Mouse (Mus musculus) ES-E14 (cell line): ENCODE data around the gene Acoxl. TPM values are rescaled to one million over a fixed set of nuclear protein-coding genes. Genes with fewer than 3 reads are reported as not detected.

Experiments used
- DNase-seq: peaks from one replicate; pipeline ENCODE4 v3.0.0-alpha.2; 2013; ENCODE audit warnings: low read depth, low spot score
- H3K27ac ChIP-seq: 2 replicates; pipeline ENCODE4 v1.5.1; 2012; ENCODE audit warnings: low read depth, mild to moderate bottlenecking, low read length, moderate library complexity, mixed read lengths; ENCODE audit not compliant: poor library complexity, insufficient read depth, severe bottlenecking
- H3K36me3 ChIP-seq: 2 replicates; pipeline ENCODE4 v1.6.1; 2012; ENCODE audit warnings: mild to moderate bottlenecking, low read length, moderate library complexity, mixed read lengths; ENCODE audit not compliant: control insufficient read depth, poor library complexity, insufficient read depth, severe bottlenecking
- H3K4me1 ChIP-seq, 2 experiments: fragments of 150-350 bp in 1 of 2; sonication (generic) in 1 of 2; 2 replicates each; pipeline ENCODE4 v1.6.1; 2012; ENCODE audit warnings: low read length in 2 of 2, mild to moderate bottlenecking in 1 of 2, mixed read lengths in 1 of 2; ENCODE audit not compliant: control insufficient read depth in 2 of 2, insufficient read depth in 2 of 2, poor library complexity in 1 of 2
- H3K4me3 ChIP-seq, 2 experiments: fragments of 150-350 bp in 1 of 2; sonication (generic) in 1 of 2; 2 replicates each; pipeline ENCODE4 v1.5.1; 2012; ENCODE audit warnings: low read length in 2 of 2, low read depth in 1 of 2, mild to moderate bottlenecking in 1 of 2, mixed read lengths in 1 of 2; ENCODE audit not compliant: insufficient read depth in 1 of 2, poor library complexity in 1 of 2, severe bottlenecking in 1 of 2
- H3K9ac ChIP-seq: 2 replicates; pipeline ENCODE4 v1.6.1; 2012; ENCODE audit warnings: low read depth, mild to moderate bottlenecking, low read length, mixed read lengths; ENCODE audit not compliant: poor library complexity, insufficient read depth, severe bottlenecking
- H3K9me3 ChIP-seq: fragments of 150-350 bp; sonication (generic); 2 replicates; pipeline ENCODE4 v1.6.1; 2012; ENCODE audit warnings: low read depth, mild to moderate bottlenecking, low read length; ENCODE audit not compliant: control insufficient read depth, insufficient read depth
- CHD2 ChIP-seq: IDR thresholded peaks from 2 replicates; pipeline ENCODE4 v1.6.1; 2014; ENCODE audit warnings: mild to moderate bottlenecking, low read depth, low read length, inconsistent platforms
- HCFC1 ChIP-seq: IDR thresholded peaks from 2 replicates; pipeline ENCODE4 v1.6.1; 2012; ENCODE audit warnings: low read length, inconsistent platforms, borderline replicate concordance; ENCODE audit not compliant: insufficient read depth
- MAFK ChIP-seq: IDR thresholded peaks from 2 replicates; pipeline ENCODE4 v1.6.1; 2014; ENCODE audit warnings: mild to moderate bottlenecking, low read depth, low read length, inconsistent platforms; ENCODE audit not compliant: insufficient read depth
- ZC3H11A ChIP-seq: IDR thresholded peaks from 2 replicates; pipeline ENCODE4 v1.6.1; 2012; ENCODE audit warnings: low read depth, mild to moderate bottlenecking, inconsistent platforms, low read length, borderline replicate concordance
- ZNF384 ChIP-seq: IDR thresholded peaks from 2 replicates; pipeline ENCODE4 v1.6.1; 2012; ENCODE audit warnings: low read depth, low read length, inconsistent platforms
- in situ Hi-C, 2 experiments: fragments of 600-800 bp; cut with MboI; formaldehyde crosslinking; loops; one replicate each; pipeline ENCODE4 v1.15.1; 2025; ENCODE audit warnings: low sequenced_read_pairs in 2 of 2, inconsistent platforms in 1 of 2; ENCODE audit not compliant: unreplicated experiment in 2 of 2
- total RNA-seq: library from RNA; depleted of rRNA; stranded (reverse); fragments of 300-350 nt; gene quantifications from 2 replicates; pipeline ENCODE4 v1.2.3, GENCODE M21; 2012

The Acoxl gene
- total RNA-seq, 1 experiment: 0.98 TPM

- no peak overlapping the region for H3K9ac ChIP-seq
- H3K4me3 ChIP-seq: no peak overlapping the region
- H3K9me3 ChIP-seq: no peaks in the 10 kb centered on the region
- H3K4me1 ChIP-seq: peaks cover 4% of the 10 kb centered on the region in 2 experiments; a peak in 2 of 4 replicates
- in situ Hi-C loops: no loop called here
- H3K36me3 ChIP-seq: no peaks in the 10 kb centered on the region
- no peak for DNase-seq
- H3K27ac ChIP-seq: no peak overlapping the region
- no peak for TF ChIP-seq MAFK
- TF ChIP-seq ZNF384: no peak
- TF ChIP-seq ZC3H11A: no peak
- TF ChIP-seq CHD2: no peak
- no peak for TF ChIP-seq HCFC1
Measured at GRCm38 (mm10) chr2:127928279-127928678, 89.6 kb downstream of the Acoxl start.

- Histone ChIP-seq H3K9me3 (no peaks in the 10 kb centered on the region), H3K4me1 (peaks cover 4% of the 10 kb centered on the region in 2 experiments; a peak in 2 of 4 replicates), H3K4me3 (no peak overlapping the region), H3K9ac (no peak overlapping the region), H3K27ac (no peak overlapping the region), H3K36me3 (no peaks in the 10 kb centered on the region)
- DNase-seq: no peak
- no peak for TF ChIP-seq CHD2
- no peak for TF ChIP-seq ZC3H11A
- TF ChIP-seq ZNF384: no peak
- no peak for TF ChIP-seq HCFC1
- no peak for TF ChIP-seq MAFK
- in situ Hi-C loops: no loop called here
Measured at GRCm38 (mm10) chr2:127928871-127929270, 90.2 kb downstream of the Acoxl start.

GRCm38 (mm10) chr2:127929939-127930715, 91.5 kb downstream of the Acoxl start:
- Histone ChIP-seq H3K4me3 (no peak overlapping the region), H3K36me3 (no peaks in the 10 kb centered on the region), H3K9ac (no peak overlapping the region), H3K9me3 (no peaks in the 10 kb centered on the region), H3K27ac (no peak overlapping the region), H3K4me1 (peaks cover 4% of the 10 kb centered on the region in 2 experiments; a peak in 2 of 4 replicates)
- in situ Hi-C loops: no loop called here
- no peak for DNase-seq
- TF ChIP-seq ZNF384: no peak
- no peak for TF ChIP-seq CHD2
- no peak for TF ChIP-seq MAFK
- no peak for TF ChIP-seq ZC3H11A
- TF ChIP-seq HCFC1: no peak

GRCm38 (mm10) chr2:127931576-127931975, 92.9 kb downstream of the Acoxl start:
- Histone ChIP-seq H3K9ac (no peak overlapping the region), H3K27ac (no peak overlapping the region), H3K4me3 (no peak overlapping the region), H3K36me3 (no peaks in the 10 kb centered on the region), H3K9me3 (no peaks in the 10 kb centered on the region), H3K4me1 (peaks cover 4% of the 10 kb centered on the region in 2 experiments; a peak in 2 of 4 replicates)
- in situ Hi-C loops: no loop called here
- no peak for DNase-seq
- no peak for TF ChIP-seq ZNF384
- TF ChIP-seq MAFK: no peak
- TF ChIP-seq HCFC1: no peak
- TF ChIP-seq CHD2: no peak
- TF ChIP-seq ZC3H11A: no peak
